Mouse (Mus musculus) brain, embryonic 18.5 days (tissue): ENCODE measurements at regions not wholly inside any gene's neighbourhood (a gene's known extent, or its start where the extent isn't known, plus 50 kb on each side); places are given as distances from the start of the nearest gene placed in this dataset.
"Not testable (repeated sequence)": the region's sequence is repeated elsewhere in the genome, so short reads cannot be mapped to it uniquely, and the experiment has no call there.

ENCODE experiments used
- DNase-seq: peaks from one replicate; pipeline ENCODE4 v3.0.0-alpha.2; 2012; ENCODE audit warnings: low read depth, low spot score

- DNase-seq: no peak
Measured at GRCm38 (mm10) chr13:81008864-81009766, 125.9 kb downstream of the Arrdc3 start.

DNA sequence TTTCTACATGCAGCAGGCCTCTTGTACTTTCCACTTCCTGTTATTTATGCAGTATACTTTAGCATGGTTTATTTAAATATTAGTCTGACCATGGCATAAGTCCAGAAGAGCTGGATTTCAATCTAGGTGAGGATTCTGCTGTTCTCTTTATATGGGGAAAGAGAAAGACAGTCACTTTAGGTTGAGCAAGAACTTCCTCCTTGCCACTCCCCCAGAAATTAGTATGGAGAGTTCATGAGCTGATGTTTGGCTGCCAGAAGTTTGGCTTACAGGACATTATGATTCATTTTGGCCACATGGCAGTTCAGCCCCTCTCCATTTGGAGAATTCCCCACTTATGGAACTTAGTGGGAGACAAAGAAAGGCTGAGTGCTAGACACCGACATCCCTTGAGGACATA lies 130.8 kb downstream of the Arrdc3 start:
- DNase-seq: no peak

- no peak for DNase-seq
Measured at GRCm38 (mm10) chr13:81020106-81020747, 137.0 kb downstream of the Arrdc3 start.

DNA sequence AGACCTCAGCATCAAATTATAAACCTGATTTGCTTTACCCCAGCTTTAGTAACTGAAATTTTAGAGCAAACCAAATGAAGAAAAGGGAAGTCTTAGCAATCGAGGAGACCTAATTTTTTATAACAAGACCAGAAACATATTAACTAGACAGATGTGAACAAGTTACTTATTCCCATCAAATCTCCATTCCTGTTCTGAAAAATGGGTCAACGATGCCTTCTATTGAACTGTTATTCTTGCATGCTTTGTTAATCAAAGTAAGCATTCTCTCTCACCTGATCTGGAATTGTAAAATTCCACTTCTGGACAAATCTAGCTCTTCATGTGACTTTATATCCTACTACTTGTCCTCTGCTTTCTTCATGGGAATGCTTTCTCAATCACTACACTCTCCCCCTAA lies 137.6 kb downstream of the Arrdc3 start:
- DNase-seq: no peak

DNA sequence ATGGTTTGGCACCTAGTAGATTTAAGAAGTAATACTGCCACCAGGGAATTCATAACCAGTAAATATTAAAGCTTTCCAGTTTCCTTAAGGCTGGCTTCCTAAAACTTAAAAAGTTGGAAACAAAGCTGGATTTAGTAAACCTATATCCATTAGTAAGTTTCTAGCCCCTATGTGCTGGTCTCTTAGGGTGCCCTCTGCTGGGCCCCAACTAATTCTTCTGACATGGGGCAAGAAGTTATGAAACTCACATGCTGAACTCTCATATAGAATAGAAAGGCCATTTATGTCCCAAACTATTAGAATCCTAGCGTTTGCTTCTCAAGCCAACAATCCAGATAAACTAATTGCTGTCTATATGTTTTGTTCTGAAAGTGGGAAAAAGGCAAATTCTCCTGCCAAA lies 139.2 kb downstream of the Arrdc3 start:
- no peak for DNase-seq

GRCm38 (mm10) chr13:81025241-81025760 lies 142.1 kb downstream of the Arrdc3 start:
- not testable (repeated sequence) for DNase-seq

DNA sequence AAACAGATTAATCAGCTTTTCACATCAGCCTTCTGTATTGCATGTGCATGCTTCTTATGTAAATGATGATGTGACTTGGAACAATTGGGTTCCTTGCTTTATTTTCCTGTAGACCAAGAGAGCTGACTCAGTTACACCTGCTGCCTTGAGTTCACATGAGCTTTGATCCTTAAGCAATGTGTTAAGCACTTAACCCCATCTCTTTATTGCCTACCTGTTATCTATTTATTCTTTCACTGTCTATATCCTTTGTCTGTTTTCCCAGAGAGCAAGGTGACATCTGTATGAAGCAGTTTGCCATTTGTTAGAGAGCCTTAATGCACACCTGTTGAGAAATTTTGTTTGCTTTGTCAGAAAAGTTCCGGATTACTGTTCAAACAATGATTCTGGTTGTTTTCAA lies 154.1 kb downstream of the Arrdc3 start:
- DNase-seq: no peak

DNA sequence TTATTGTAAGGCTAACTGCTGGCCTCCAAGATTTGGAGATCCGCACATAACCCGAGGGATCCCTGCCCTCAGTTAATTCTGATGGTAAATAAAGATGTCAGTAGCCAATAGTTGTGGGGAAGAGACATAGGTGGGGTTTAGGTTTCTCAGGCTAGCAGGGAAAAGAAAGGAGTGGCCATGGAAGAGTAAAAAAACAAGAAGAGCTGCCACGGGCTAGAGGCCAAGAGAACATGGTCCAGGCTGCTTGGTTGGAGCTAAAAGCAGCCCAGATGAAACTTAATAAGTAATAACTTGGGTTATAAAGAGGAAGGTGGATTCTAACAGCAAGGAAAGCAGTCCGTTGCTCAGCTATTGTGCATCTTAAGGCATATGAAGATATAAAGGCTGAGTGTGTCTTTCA lies 155.6 kb downstream of the Arrdc3 start:
- no peak for DNase-seq

- DNase-seq: no peak
Measured at GRCm38 (mm10) chr13:81040494-81040893, 157.3 kb downstream of the Arrdc3 start.

GRCm38 (mm10) chr13:81041646-81042045 lies 158.5 kb downstream of the Arrdc3 start:
- no peak for DNase-seq
